Mouse (Mus musculus): ENCODE data around the gene Cobll1.

Cobll1 gene

DNA sequence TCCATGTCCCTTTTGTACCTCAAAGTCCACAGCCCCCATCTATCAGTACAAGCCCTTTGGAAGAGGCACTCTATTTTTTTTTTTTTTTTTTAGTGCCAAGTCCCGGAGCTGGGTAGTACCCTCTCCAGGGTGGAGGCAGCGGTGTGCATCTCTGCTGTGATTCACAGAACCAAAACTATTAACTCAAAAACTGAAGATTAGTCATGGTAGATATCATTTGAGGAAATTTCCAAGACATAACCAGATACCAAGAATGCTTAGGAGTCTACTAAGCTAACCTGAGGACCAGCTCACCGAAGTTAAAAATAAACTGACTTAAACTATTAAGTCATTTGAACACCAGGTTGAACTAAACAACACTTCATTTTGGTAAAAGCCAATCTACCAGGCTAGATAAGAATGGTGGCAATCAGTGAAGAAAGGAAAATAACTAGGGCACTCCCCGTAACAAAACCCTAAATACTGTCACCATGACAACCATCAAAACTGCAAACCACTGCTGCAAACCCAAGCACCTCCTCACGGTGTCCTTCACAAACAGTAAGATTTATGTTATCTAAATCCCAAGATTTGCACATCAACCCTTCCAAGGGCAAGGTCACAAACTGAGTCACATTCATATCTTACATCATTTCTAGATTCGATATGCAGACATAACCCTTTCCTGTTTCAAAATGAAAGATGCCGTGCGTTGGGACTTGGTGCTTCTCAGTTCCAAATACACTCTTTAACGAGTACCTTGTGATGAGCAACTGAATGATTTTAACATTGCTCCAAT lies 43.8 kb downstream of the Cobll1 start:
- no peak for DNase-seq

DNA sequence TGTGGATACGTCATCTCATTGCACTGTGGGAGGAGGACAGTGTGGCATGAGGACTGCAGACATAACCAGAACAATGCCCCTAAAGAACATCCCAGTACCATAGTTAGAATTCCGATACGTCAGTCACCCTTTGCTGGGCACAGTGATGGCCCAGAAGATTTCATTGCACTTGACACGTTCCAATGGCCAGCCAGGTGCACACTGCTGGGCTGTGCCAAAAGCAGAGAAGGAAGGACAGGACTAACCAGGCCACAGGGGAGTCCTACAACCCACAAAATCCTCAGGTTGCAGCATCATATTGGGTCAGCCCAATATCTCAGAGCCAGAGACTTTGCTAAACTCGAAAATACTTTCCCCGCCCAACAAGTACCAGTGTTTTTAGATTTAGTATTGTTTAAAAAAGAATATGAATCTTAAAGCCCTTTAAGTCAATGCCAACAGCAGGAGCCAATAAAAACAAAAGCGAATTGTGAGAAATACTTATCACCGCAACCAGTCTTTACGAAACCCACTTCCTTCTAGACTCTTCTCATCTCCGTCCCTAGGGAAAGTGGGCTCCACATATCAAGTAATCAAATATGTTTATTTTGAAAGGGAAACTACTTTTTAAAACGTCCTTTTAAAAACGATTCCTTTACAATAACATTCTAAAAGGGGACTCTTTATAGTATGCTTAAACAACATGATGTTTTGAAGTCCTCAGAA lies 46.0 kb downstream of the Cobll1 start:
- DNase-seq = no peak

DNA sequence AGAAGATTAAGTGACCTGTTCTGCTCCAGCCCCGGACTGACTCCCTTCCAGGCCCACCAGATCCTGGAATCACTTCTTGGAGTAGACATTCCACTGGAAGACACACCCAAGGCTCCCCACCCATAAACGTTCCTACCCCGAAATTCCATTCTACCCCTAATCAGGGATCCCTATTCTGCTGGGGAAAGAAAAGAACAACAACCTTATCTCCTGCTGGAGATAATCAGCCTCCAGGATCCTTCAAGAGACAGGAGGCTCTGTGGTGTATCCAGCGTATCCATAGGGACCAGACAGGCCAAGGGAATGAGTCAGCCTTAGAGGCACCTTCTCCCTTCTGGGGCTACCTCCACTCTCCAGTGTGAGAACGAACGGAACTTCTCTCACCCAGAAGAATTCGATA lies 47.8 kb downstream of the Cobll1 start:
- no peak for DNase-seq

DNA sequence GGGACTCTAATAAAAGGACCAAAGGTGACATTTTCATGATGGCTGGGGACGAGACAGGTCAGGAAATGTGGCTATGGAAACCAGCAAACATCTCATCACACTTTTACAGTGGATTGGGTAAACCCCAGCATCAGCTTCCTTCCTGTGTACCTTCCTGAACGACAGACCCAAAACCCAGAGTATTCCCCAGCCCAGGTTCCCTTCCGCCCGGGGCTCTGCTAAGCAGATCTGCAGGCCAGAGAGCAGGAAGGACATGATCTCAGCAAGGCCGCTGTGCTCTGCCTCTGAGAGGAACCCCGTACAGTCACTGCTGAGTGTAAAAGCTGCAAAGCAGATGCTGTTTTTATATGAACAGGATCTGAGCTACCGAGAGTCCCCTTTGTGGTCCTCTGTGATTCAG lies 49.9 kb downstream of the Cobll1 start:
- no peak for DNase-seq

DNA sequence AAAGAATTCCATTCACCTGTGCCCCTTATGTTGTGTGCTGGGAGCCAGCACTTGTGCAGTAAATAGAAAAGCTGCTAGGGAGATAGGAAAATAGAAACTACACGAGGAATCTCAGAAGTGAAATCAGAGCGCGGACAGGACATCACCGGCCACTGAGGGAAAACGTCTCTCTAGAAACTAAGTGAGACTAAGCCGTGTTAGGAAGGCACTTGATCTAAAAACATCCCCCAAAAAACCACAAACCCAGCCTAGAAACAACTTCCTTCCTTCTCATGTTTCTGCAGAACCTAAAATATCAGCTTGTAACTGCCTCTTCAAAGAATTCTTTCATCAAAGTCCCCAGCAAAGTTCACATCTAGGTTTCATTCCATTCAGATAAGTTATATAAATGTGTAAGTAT lies 50.6 kb downstream of the Cobll1 start:
- no peak for DNase-seq

DNA sequence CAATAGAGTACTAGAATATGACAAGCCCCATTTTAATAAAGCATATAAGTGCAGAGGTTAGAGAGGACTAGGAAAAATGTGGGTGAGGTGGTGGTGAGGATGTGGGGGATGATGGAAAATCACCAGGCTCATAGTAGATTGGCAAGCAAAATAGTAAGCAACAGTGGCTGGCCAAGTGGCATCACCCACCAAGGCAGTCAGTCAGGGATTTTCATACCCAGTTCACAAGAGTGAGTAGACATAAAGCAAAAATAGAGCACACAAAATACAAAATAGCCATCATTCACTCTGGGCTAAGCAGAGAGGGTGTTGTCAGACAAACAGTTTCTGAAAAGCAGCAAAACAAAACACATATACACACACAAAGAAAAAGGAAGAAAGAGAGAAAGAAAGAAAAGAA lies 51.6 kb downstream of the Cobll1 start:
- no peak for DNase-seq

DNA sequence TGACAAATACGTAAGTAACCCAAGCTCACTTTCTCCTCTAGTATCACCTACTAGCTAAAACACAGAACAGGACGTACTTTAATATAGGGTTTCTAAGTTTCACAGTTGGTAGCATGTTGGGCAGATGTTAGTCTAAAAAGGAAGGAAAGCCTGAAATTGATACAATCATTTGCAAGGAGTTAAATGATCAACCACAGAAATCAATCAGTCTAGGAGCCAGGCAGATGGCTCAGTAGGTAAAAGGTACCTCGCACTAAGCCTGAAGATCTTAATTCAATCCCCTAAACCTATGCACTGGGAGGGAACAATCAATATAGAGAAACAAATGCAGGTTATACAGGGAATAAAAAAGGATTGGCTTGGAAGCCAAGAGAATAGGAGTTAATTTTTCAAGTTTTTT lies 52.0 kb downstream of the Cobll1 start:
- DNase-seq = no peak

DNA sequence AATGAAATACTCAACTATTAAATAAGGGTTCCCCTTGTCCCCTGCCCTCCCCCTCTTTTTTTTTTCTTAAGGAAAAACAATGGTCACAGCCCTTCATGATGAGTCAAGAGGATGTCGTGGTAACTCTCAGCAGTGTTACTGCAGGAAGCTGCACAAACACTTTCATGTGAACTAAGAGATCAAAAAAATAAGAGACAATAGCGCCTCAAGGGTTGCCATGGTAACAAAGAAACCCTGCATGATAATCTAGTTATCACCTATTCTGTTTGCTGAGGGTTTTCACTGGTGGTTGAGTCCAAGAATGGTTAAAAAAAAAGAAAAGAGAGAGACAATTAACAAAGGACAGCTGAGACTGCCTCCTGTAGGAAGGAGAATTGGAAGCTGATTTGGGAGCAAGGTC lies 56.5 kb downstream of the Cobll1 start:
- no peak for DNase-seq

DNA sequence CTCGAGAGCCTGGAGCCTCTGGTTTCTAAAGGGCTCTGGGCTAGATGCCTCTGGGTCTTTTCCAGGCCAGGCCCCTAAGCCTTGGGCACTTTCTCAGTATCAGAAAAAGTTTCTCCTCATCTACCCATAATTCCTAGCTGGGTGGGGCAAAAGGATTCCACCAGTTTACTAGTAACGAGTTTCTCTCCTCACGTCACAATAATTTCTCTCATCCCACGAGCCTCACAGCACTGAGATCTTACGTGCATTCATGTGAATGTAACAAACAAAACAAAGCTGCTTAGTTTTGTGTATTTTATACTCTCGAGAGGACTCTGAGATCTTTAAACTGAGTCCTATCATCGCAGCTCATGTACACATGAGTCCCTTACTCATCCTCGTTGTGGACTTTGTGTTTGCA lies 57.5 kb downstream of the Cobll1 start:
- no peak for DNase-seq

DNA sequence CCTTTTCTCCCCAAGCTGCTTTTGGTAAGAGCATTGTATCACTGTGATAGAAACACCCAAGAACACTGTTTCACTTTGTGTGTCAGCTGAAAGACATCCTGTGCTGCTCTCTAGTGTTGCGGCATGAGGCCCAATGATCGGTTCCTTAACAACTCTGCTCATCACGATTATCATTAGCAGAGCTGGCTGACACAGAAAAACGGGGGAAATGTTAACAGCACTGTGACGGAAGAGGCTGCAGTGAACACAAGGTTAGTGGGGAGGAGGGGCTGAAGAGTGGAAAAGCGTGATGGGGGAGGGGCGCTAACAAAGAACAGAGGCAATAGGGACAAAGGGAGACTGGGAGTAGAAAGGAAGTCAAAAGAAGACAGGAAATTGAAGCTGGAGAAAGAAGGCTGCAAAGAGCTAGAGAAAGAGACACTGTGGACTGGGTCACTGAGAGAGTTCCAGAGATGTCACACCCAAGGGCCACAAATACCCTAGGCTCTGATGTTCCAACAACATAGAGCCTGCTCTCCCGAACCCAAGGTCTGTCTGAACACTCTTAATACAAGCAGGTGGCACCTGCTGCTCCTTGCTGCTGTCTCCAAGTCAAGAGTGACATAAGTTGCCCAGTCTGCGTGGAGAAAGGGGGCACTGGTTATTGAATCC lies 58.0 kb downstream of the Cobll1 start:
- no peak for DNase-seq

DNA sequence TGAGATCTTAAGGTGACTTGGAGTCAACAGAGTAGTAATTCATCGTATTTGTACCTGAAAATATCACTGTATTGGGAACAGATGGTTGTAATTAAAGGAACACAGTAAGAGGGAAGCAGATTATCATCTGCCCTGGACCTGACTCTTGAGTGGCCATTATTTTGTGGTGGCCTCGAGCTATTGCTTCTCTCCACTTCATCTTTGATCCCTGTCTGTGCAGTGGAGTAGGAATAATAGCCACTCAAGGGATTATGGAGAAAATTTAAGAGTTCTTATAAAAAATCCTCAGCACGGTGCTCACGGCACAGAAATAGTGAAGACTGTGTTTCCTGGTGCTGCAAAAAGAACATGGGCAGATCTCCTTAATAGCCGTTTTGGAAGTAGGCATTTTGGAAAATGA lies 63.6 kb downstream of the Cobll1 start:
- DNase-seq = peak; percentile 5

DNA sequence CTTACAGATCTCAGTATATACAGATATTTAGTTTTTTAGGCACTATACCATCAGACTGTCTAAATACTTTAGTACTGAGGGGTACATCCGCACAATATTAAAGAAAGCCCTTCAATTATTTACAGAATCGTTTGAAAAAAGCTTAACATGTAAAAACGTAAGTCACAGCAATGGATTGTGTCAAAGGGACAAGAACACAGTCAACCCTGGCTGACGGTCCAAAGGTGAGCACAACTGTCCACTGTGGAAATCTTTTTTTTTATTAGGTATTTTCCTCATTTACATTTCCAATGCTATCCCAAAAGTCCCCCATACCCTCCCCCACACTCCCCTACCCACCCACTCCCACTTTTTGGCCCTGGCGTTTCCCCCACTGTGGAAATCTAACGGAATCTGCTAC lies 67.1 kb downstream of the Cobll1 start:
- no peak for DNase-seq

DNA sequence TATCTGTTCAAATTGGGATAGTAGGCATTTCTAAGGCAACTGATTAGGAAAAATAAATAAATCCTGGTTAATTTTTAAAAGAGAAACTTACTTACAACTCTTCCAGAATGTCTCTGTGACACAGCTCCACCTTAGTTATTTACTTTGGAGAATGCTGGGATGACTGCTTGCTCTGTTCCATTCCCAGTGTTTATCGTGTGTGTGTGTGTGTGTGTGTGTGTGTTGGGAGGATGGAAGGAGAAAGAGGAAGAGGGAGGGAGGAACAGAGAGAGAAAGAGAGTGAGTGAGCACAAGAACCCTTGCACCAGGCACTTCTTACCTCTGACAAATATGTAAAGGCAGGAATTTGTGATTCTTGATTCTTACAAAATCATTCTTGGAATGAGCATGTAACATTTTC lies 67.7 kb downstream of the Cobll1 start:
- no peak for DNase-seq

DNA sequence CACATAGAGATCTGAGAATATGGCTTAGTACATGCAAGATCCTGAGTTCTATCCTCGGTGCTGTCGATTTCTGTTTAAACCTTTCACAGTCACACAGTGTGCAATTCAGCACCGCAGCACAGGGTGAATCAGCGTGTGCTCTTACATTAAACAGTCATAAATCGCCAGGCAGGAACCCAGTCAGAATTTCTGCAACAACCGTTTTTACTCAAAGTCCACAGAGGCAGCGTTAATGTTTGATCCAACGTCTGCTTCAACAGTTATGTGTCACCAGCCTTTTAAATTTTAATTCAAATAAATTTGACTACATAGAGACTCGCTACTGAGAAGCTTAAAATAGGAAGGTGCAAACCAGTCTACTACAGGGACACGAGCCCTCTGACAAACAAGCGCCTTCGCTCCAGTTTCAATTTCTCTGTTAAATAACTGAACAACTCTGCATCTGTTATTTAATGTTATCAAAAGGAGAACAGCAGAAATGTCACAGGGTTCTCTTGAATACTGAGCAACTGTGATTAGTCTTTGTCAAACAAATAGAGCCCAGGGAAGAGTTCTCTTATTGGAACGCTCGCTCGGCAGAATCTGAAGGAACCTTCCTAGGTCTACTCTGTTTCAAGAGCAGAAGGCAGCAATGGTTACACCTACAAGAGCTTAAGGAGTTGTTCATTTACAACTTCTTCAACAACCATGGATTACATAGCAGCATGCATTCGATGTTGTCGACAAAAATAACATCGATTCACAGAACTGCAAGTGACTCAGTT lies 68.3 kb downstream of the Cobll1 start:
- DNase-seq = no peak

DNA sequence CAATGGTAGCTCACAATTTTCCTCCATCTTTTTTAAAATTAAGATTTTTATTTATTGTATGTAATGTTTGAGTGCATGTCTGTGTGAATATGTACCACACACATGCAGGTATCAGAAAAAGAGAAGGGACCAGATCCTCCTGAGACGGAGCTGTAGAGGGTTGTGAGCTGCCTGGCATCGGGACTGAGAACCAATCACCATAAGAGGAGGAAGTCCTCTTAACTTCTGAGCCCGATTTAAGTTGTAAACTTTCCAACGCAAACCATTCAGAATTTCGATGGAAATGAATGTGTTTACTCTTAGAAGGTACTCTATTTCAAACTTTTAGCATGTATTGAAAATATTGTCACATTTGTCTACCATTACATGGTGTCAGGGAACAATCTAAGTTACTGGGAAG lies 68.9 kb downstream of the Cobll1 start:
- DNase-seq = no peak

DNA sequence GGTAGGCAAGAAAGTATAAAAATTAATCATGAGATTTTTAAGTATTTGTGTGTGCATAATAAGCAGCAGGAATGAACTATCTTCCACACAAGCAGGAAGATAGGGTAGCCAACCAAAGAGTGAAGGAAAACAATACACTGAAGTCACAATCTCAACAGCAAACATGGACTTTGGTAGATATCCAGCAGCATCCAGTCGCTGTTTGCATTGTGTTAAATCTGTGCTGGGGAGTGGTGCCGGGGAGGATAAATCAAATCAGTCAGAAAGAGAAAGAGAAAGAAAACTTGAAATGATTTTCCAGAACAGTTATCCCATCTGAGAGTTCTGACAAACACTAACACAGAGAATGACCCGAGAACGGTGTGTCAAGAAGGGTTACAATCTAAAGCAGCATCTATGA lies 75.2 kb downstream of the Cobll1 start:
- DNase-seq = no peak

DNA sequence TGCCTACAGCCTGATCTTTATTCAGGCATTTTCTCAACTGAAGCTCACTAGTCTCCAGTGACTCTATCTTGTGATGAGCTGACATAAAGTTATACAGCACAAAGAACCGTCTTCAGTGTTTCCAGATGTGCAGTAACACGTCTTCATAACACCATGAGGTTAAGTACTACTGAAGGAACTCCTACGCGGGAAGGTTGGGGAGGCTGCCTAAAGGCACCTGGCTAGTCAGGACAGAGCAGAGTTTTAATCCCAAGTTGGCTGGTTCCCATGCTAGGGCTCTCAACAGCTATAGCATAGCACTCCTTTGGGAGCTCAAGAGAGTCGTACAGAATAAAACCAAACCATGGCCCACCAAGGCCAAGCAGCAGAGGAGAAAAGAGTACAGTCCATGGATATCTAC lies 76.6 kb downstream of the Cobll1 start:
- no peak for DNase-seq

DNA sequence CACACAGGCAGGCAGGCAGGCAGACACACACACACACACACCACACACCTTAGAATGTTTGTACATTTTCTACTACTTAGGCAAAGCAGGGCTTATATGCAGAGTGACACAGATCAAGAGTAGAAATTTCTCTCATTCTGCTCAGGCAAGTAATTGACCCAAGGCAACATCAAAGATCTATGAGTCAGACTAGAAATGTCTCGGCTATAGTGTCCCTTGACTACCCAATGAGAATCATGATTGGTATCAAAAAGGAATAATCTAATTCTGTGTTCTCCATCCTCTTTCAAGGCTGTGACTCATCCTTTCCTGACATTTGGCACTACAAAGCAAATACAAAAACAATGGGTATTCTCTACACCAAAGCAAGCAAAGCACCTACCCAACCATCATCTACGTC lies 77.5 kb downstream of the Cobll1 start:
- no peak for DNase-seq

DNA sequence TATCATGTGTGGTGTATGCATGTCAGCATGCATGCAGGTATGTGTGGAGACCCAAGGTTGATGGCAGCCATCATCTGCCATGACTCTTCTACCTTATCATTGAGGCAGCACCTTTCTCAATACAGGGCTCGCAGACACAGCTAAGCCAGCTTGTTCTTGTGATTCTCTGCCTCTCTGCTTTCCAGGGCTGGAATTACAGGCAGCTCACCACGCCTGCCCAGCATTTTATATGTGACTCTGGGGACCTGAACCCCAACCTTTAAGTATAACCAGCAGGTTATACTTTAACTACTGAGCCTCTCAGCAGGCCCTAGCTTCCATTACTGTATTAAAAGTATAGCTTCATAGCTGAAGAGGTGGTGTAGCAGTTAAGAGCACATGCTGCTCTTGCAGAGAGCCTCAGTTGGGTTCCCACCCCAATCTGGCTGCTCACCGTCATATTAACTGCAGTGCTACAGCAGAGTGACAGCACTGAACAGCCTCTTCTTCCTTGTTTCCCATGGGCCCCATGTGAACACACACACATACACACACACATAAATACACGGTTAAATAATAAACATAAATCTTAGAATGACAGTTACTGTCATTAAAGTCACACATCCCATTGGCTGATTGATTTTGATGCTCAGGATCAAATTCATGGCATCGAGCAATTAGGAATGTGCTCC lies 81.1 kb downstream of the Cobll1 start:
- DNase-seq = no peak

DNA sequence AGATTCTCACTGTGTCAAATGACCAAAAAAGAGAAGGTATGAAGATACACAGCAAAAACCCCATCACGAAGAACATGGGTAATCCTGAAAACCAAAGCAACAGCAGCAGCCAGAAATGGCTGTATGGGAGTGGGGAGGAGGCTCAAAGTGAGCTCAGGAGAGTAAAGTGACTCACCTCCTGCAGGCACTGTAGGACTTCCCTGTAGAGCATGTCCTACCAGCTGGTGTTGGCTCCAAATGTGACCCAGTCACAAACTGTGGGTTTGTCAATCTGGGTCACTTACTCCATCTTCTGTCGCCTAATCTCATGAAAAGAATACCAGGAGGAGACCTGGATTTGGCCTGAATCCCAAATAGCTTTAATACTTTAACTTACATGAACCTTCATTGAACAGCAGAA lies 81.9 kb downstream of the Cobll1 start:
- DNase-seq = no peak

DNA sequence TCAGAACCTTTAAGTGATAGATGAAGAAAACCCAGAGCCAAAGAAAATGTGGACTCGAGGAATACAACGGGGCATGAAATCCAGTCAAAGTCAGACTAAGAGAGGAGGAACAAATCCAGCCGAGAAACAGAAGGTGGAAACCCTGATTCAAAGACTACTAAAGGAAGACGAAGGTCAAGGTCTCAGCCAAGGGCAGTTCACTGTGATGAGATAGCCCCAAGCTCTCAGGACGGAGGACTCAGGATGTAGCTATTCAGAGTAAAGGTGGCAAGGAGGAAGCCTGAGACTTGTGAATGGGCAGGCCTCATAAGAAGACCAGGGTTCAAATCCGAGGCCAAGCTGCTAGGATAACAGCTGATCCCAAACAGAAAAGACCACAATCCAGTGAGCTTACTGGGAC lies 90.3 kb downstream of the Cobll1 start:
- DNase-seq = no peak

DNA sequence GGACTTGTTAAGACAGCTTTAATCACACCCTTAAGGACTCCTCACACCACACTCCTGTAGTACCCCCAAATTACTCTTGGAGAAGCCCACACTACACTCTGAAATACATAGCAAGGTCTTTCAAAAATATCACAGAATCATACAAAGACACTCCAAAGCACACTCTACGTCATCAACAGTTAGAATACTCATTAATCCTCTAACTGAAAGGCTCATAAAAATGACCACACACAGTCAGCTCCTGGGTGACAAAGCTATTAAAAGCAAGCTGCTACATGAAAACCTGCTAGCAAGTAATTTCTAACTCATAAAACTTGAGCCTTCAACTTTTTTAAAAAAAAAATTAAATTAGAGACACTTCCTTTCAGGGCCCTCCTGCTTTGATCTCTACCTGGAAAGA lies 91.8 kb downstream of the Cobll1 start:
- no peak for DNase-seq

All from cerebellum, adult 9-10 months (tissue).